Mouse (Mus musculus): ENCODE measurements around the gene Trak2.
"Not testable (repeated sequence)": the region's sequence is repeated elsewhere in the genome, so short reads cannot be mapped to it uniquely, and the experiment has no call there.

DNA sequence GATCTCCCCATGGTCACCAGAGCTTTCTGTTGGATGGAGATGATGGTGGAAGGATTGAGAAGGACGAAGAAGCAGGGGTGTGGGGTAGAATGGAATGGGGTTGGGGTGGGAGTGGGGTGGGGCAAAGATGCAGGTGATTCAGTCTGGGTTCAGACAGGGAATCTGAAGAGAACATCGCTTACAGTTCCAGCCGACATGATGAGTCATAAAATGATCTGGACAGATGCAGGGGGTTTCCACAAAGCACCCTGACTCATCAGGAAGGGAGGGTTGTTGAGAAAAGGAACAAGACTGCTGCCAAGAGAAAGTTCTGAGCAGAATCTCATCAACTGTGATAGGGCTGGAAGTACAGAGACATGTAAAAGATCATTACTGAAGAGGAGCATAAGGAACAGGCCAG is 116.4 kb downstream of the Trak2 start:
- TF ChIP-seq POLR2A (IDR thresholded peaks at IDR 0.05; ENCODE audit: borderline replicate concordance, control insufficient read depth, low read depth, low read length); CTCF (IDR thresholded peaks at IDR 0.05; ENCODE audit: control insufficient read depth, insufficient read depth, low read length): not testable (repeated sequence)

All from bone marrow, adult 2 months (tissue).